Mouse (Mus musculus) c-Kit-positive CD71-positive TER-119-positive erythroid progenitor cells, embryonic 14.5 days (primary cell): ENCODE measurements around the gene Khdrbs2.

ENCODE experiments used
- DNase-seq: peaks from one replicate; pipeline ENCODE4 v3.0.0-alpha.2; 2013; ENCODE audit warnings: low spot score

Gene Khdrbs2

GRCm38 (mm10) chr1:32172506-32173239, at the start of gene Khdrbs2:
Gene Khdrbs2, plus strand, starts transcription at chr1:32172714.
- DNase-seq: peak; percentile 0

- DNase-seq: no peak
Measured at GRCm38 (mm10) chr1:32174566-32174965, 2.1 kb downstream of the Khdrbs2 start.

DNA sequence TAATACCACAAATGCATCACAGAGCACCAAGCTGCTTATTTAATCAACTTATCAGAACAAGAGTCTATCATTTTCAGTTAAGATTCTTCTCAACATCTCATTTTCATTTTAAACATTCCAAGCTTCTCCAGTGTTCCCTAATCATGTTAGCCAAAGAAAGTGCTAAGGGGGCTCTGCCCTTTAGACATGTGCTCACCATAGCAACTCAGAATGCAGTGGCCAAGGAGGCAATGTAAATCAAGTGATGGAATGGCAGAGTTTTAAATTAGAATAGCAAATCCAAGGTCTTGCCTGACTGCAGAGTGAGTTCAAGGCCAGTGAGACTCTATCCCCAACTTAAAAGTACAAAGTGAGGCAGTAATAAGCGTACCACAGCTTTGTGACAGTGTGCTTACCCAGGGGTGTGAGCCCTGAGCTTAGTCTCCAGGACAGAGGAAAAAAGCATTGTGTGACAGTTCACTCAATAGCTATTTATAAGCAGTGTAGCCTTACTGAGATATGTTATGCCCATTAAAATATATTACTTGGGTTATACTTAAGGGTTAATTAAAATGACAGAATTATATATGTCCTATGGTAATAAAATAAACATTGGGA, 27.2 kb downstream of the Khdrbs2 start:
- DNase-seq: no peak

GRCm38 (mm10) chr1:32248443-32248842, 75.9 kb downstream of the Khdrbs2 start:
- DNase-seq: no peak

- no peak for DNase-seq
Measured at GRCm38 (mm10) chr1:32249602-32250001, 77.1 kb downstream of the Khdrbs2 start.

GRCm38 (mm10) chr1:32250337-32250736, 77.8 kb downstream of the Khdrbs2 start:
- DNase-seq: no peak

DNA sequence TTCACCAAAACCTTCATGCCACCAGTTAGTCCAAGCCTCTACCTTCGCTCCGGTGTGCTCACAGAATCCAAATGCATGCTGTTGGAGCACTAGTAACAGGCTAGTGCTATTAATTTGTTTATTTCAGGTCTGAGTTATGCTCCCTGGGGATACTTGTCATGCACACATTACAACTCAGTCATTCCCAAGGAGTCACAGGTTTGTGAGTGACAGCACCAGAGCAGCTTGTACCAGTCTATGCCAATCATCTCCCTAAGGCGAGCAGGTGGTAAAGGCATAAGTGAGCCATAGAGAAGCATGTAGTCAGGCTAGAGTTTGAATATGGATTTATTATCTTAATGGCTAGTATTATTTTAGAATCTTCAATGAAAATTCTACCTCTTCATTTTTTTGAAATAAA, 86.4 kb downstream of the Khdrbs2 start:
- no peak for DNase-seq

DNA sequence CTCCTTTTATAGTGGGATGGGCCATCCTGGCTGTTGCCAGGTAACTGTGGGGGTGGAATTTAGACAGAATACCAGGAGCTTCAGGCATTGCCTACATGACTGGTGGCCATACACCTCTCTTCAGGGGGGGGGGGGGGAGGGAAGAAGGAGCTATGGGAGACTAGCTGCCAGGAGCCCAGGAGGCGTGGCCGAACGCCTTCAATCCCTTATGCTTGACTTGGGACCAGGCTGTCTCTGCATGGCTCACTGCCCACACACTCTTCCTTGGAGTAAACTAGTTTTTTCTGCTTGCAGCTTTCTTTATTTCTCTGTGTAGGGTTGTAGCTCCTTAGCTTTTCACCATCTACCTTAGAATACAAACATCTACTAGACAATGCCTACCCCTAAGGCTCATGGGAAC, 98.0 kb downstream of the Khdrbs2 start:
- no peak for DNase-seq

DNA sequence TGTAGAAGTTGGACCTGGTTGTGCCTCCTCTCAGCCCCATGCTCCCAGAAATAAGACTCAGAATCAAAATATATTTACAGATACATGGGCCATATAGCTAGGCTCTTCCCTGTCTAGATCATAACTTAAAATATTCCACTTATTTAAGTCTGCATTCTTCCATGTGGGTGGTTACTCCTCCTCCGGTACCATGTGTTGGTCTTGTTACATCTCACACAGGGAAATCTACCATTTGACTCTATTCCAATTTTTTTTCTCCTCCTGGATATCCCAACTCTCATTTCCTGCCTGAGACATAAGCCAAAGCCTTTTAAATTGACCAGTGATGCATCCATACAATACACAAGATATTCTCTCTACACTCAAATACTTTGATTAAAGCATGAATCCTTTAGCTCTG, 122.2 kb downstream of the Khdrbs2 start:
- no peak for DNase-seq

DNA sequence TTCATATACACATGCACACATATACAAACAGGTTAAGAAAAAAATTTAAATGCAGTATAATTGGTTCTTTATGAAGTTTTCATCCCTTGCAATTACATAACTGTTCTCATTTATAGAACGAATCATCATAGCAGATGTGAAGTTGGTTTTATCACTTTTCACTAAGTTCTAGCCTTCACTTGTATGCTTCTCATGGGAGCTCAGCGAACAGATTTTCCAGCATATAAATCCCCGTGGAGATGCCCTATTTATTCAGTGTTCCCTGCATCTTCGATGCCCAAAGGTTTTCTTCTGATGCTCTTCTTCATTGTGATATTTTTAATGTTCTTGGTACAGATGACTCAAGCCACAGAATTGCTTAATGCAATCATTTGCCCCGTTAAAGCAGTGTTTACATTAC, 128.9 kb downstream of the Khdrbs2 start:
- DNase-seq: no peak

- DNase-seq: no peak
Measured at GRCm38 (mm10) chr1:32309074-32309473, 136.6 kb downstream of the Khdrbs2 start.

DNA sequence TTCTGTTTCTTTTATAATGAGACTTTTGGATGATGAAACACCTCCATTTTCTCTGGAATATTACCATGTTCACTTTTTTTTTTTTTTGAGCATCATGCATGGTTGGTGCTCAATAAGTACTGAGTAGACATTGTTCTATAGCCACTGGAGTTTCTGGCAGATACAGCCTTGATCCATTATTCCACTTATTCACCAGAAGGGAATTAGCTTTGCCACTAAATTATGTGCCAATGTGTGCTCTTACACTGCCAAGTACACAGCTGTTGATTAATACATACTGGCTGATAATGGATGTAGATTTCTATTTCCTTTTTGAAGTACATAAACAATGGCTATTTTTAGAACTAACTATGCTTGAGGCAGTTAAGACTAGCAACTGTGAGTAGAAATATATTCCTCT, 137.1 kb downstream of the Khdrbs2 start:
- no peak for DNase-seq

GRCm38 (mm10) chr1:32339108-32339507, 166.6 kb downstream of the Khdrbs2 start:
- no peak for DNase-seq

GRCm38 (mm10) chr1:32347538-32347937, 175.0 kb downstream of the Khdrbs2 start:
- no peak for DNase-seq

DNA sequence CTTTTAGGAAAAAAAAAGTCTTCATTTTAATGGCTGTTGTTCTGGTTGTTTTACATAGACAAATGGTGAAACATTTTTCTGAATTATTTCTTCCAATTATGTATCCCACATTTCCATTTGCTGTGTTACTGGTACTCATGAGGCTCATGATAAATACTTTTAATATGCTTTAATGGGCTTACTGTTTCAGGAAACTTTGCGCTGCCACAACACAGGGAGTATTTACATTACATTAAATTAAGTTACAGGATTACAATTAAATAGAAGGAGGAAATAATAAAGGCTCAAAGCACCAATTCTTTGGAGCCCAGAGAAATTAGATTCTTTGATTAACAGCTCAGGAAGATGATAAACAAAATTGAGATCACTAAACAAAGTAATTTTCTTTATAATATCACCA, 179.6 kb downstream of the Khdrbs2 start:
- DNase-seq: no peak

DNA sequence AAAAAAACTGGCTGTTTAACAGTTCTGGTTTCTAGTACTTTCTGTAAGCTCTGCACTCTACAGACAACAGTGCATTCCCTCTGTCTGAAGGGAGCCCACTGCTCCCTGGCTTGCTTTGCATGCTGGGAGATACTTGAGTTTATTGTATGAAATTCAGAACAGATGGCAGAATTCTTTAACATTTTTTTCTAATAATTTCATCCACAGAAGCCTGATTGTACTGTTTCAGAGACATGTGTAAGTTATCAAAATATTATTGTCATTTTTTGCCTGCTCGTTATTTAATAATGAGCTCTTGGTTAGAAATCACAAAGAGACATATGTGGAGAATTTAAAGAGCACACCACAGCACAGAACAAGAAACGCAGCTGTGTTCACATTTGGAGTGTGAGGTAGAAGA, 191.0 kb downstream of the Khdrbs2 start:
- DNase-seq: no peak

DNA sequence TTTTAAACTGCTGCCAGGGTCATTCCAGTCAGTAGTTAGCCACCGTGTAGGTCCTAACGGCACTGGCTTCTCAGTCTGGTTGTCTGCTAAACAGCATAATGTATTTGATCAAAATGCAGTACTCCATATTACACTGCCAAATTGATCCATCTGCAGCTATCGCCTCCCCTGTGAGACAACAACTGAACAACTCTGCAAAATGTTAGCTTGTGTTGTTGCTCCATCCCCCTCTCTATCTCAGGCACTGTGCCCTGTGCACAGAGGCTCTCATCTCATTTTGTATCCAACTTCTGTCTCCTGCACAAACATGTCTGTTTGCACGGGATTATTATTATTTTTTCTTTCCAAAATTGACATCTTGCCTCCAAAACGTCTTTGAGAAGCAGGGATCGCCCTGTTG, 225.0 kb downstream of the Khdrbs2 start:
- no peak for DNase-seq

DNA sequence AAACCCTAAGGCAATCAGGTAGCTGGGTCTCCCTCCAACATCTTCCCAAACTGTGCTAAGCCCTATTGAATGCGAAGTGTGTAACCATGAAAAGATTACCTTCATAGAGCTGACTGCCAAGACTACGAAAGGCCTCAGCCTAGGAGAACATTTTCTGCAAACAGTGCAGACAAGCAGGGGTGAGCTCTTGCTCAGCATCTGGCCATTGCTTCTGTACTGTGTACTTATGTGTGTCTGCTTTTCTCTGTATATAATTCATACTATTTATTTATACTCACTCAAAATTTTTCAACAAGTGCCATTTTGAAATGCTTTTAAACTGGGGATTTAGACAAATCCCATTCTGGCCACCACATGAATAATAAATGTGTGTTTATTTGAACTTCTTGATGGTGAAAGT, 235.1 kb downstream of the Khdrbs2 start:
- no peak for DNase-seq

- DNase-seq: no peak
Measured at GRCm38 (mm10) chr1:32428410-32428809, 255.9 kb downstream of the Khdrbs2 start.

DNA sequence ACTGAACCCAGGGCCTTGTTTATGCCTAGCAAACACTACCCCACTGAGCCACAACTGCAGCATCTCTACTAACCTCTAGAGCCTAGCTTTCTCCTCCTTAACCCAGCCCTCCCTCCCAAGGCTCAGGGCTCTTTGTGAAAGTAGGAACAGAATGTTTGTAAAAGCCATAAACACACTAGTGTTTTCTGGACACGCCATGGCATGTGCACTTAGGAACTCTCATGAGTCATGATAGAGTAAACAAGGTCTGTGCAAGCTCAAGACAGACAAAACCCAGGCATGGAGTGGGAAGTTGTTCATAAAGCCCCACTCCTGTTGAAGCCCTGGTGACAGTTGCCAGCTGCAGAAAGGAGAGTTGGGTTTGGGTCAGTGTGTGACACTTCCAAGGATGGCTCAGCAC, 257.0 kb downstream of the Khdrbs2 start:
- DNase-seq: no peak

DNA sequence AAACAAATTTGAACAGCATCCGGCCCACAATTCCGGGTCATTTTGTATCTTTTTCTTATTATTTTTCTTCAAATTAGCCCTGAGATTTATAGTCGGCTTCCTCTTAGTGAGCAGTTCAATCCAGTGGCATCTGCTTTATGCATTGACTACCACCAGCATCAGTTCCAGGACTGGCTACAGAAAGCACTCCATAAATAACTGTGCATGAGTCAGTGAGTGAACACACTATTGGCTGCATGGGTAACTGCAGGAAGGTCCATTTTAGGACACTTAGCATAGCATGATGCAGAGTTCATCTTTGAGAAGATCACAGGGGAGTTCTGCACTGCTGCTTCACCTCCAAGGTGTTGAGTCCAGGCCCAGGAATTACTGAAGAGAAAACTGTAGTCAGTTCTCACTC, 258.0 kb downstream of the Khdrbs2 start:
- DNase-seq: no peak

DNA sequence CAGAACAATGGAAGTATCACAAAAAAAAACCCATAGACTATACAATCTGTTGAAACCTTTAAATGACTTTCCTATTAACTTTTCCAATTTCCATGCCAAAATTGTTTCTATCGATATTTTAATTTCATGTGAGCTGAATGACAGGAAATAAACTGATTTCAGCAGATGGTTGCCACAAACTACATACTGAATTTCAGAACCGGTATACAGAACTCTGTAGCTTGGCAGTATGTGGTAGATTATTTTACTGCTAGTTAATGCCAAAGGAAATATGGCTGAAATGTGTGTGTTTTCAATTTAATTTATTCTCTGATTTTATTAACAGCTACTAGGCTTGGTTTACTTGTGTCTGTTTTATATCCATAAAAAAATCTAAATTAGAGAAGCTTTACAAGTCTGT, 260.6 kb downstream of the Khdrbs2 start:
- DNase-seq: no peak

- DNase-seq: no peak
Measured at GRCm38 (mm10) chr1:32443927-32444326, 271.4 kb downstream of the Khdrbs2 start.

GRCm38 (mm10) chr1:32463103-32463516, 290.6 kb downstream of the Khdrbs2 start:
- DNase-seq: no peak
